Mouse (Mus musculus) intestine, embryonic 14.5 days (tissue): ENCODE measurements around the gene Ppp6c. TPM values are rescaled to one million over a fixed set of nuclear protein-coding genes. Genes with fewer than 3 reads are reported as not detected.

Source experiments
- ATAC-seq: fragments of 200-750 bp; cut with Nextera tagmentation; replicated peaks from 2 replicates; pipeline ENCODE4 v1.8.0; 2017; ENCODE audit warnings: low read depth, moderate number of reproducible peaks, moderate TSS enrichment, moderate library complexity; ENCODE audit not compliant: low FRiP score, low TSS enrichment
- DNase-seq: peaks from one replicate; pipeline ENCODE4 v3.0.0-alpha.2; 2018; ENCODE audit warnings: low spot score
- H3K27ac ChIP-seq: fragments of 300-500 bp; sonication (generic); 2 replicates; pipeline ENCODE4 v1.5.1; 2014; ENCODE audit warnings: low read depth, mild to moderate bottlenecking, control low read depth
- H3K27me3 ChIP-seq: fragments of 300-500 bp; sonication (generic); replicated peaks from 2 replicates; pipeline ENCODE4 v1.6.1; 2014; ENCODE audit warnings: low read length, control low read depth; ENCODE audit not compliant: control insufficient read depth, insufficient read depth
- H3K36me3 ChIP-seq: fragments of 300-500 bp; sonication (generic); 2 replicates; pipeline ENCODE4 v1.6.1; 2014; ENCODE audit warnings: low read length, control low read depth; ENCODE audit not compliant: control insufficient read depth, insufficient read depth
- H3K4me1 ChIP-seq: fragments of 300-500 bp; sonication (generic); replicated peaks from 2 replicates; pipeline ENCODE4 v1.6.1; 2014; ENCODE audit warnings: low read length, control low read depth, mixed read lengths; ENCODE audit not compliant: control insufficient read depth, insufficient read depth
- H3K4me2 ChIP-seq: fragments of 300-500 bp; sonication (generic); 2 replicates; pipeline ENCODE4 v1.6.1; 2014; ENCODE audit warnings: low read length
- H3K4me3 ChIP-seq: fragments of 300-500 bp; sonication (generic); 2 replicates; pipeline ENCODE4 v1.5.1; 2014; ENCODE audit warnings: low read depth, low read length, control low read depth, mixed read lengths
- H3K9ac ChIP-seq: fragments of 300-500 bp; sonication (generic); 2 replicates; pipeline ENCODE4 v1.6.1; 2014; ENCODE audit warnings: mild to moderate bottlenecking, low read length
- H3K9me3 ChIP-seq: fragments of 300-500 bp; sonication (generic); 2 replicates; pipeline ENCODE4 v1.6.1; 2016; ENCODE audit warnings: low read length, control low read depth; ENCODE audit not compliant: control insufficient read depth
- WGBS: fragments of 180-500 bp; shearing (Covaris S2); extraction: QIAGEN DNeasy Blood & Tissue Kit; methylation state at CpG from one replicate; pipeline ENCODE4 v1.1.7; 2014; 5-methylcytosine and 5-hydroxymethylcytosine counted together
- polyA plus RNA-seq: library from polyadenylated mRNA; unstranded; fragments of >200 nt; fragmentation: Nextera tagmentation; extraction: Ambion mirVana; gene quantifications from 2 replicates; pipeline ENCODE4 v1.2.1, GENCODE M21; 2014

The Ppp6c gene
- polyA plus RNA-seq, 1 experiment from 2014 or later, result 72.7 TPM

GRCm38 (mm10) chr2:39160996-39161395 is 65.3 kb downstream of the Ppp6c start:
- 80% methylated on average over 1 of the region's 1 CpGs for WGBS
- Histone ChIP-seq H3K27ac (no peak overlapping the region), H3K4me3 (no peak overlapping the region), H3K27me3 (no peaks in the 10 kb centered on the region), H3K4me1 (no peaks in the 10 kb centered on the region), H3K4me2 (no peak overlapping the region), H3K36me3 (0 out of 2 replicates have a peak, but pooled peaks cover 5% of the 10 kb centered on the region), H3K9me3 (no peaks in the 10 kb centered on the region), H3K9ac (no peak overlapping the region)
- DNase-seq (no peak), ATAC-seq (no peak)

- H3K27ac ChIP-seq, result no peak overlapping the region
- no peak overlapping the region for H3K4me2 ChIP-seq
- H3K9me3 ChIP-seq, result no peaks in the 10 kb centered on the region
- no peak overlapping the region for H3K4me3 ChIP-seq
- 0 out of 2 replicates have a peak, but pooled peaks cover 5% of the 10 kb centered on the region for H3K36me3 ChIP-seq
- ATAC-seq (no peak), DNase-seq (no peak)
- no peak overlapping the region for H3K9ac ChIP-seq
- H3K27me3 ChIP-seq, result no peaks in the 10 kb centered on the region
- no peaks in the 10 kb centered on the region for H3K4me1 ChIP-seq
- WGBS, result 49% methylated on average over 1 of the region's 1 CpGs
Observed at GRCm38 (mm10) chr2:39157916-39158315, 68.3 kb downstream of the Ppp6c start.

- Histone ChIP-seq H3K36me3 (0 out of 2 replicates have a peak, but pooled peaks cover 5% of the 10 kb centered on the region), H3K9me3 (no peaks in the 10 kb centered on the region), H3K27me3 (no peaks in the 10 kb centered on the region), H3K4me1 (no peaks in the 10 kb centered on the region), H3K9ac (no peak overlapping the region), H3K27ac (no peak overlapping the region), H3K4me3 (no peak overlapping the region), H3K4me2 (no peak overlapping the region)
- ATAC-seq (no peak), DNase-seq (no peak)
- 50% methylated on average over 1 of the region's 1 CpGs for WGBS
Observed at GRCm38 (mm10) chr2:39156821-39157220, 69.4 kb downstream of the Ppp6c start.

GRCm38 (mm10) chr2:39150943-39151342 is 75.3 kb downstream of the Ppp6c start:
- no peak overlapping the region for H3K4me2 ChIP-seq
- no peaks in the 10 kb centered on the region for H3K36me3 ChIP-seq
- DNase-seq (no peak), ATAC-seq (no peak)
- no peak overlapping the region for H3K27ac ChIP-seq
- H3K4me3 ChIP-seq, result no peak overlapping the region
- 66% methylated on average over 2 of the region's 2 CpGs for WGBS
- H3K9ac ChIP-seq, result no peak overlapping the region
- no peaks in the 10 kb centered on the region for H3K4me1 ChIP-seq
- no peaks in the 10 kb centered on the region for H3K27me3 ChIP-seq
- H3K9me3 ChIP-seq, result no peaks in the 10 kb centered on the region

- no peak overlapping the region for H3K27ac ChIP-seq
- H3K27me3 ChIP-seq, result no peaks in the 10 kb centered on the region
- no peak overlapping the region for H3K4me3 ChIP-seq
- no peaks in the 10 kb centered on the region for H3K9me3 ChIP-seq
- no peaks in the 10 kb centered on the region for H3K36me3 ChIP-seq
- DNase-seq (no peak), ATAC-seq (no peak)
- no peak overlapping the region for H3K4me2 ChIP-seq
- H3K9ac ChIP-seq, result no peak overlapping the region
- no peaks in the 10 kb centered on the region for H3K4me1 ChIP-seq
- 68% methylated on average over 2 of the region's 2 CpGs for WGBS
Observed at GRCm38 (mm10) chr2:39148075-39148474, 78.2 kb downstream of the Ppp6c start.

GRCm38 (mm10) chr2:39146469-39146868 is 79.8 kb downstream of the Ppp6c start:
- DNase-seq, result no peak
- Histone ChIP-seq H3K9ac (no peak overlapping the region), H3K4me2 (no peak overlapping the region), H3K36me3 (no peaks in the 10 kb centered on the region), H3K9me3 (no peaks in the 10 kb centered on the region), H3K27me3 (no peaks in the 10 kb centered on the region), H3K4me3 (no peak overlapping the region), H3K27ac (no peak overlapping the region), H3K4me1 (no peaks in the 10 kb centered on the region)
- no peak for ATAC-seq
- WGBS, result 100% methylated on average over 1 of the region's 1 CpGs

Other genes starting within 250 kb of the Ppp6c start
- gene Wdr38, start 229.0 kb downstream of the Ppp6c start, polyA plus RNA-seq, result 1.1 and 1.3 TPM in 2 replicates
- gene Arpc5l, start 221.1 kb downstream of the Ppp6c start, polyA plus RNA-seq, result 117 and 124 TPM in 2 replicates
- 1,154 and 1,176 TPM in 2 replicates for gene Rpl35, start 220.8 kb downstream of the Ppp6c start, polyA plus RNA-seq
- 28.8 and 30.4 TPM in 2 replicates for gene Golga1, start 160.9 kb downstream of the Ppp6c start, polyA plus RNA-seq
- 6.6 and 8.5 TPM in 2 replicates for gene Scai, start 35.7 kb downstream of the Ppp6c start, polyA plus RNA-seq